Mouse (Mus musculus): ENCODE measurements around the gene Zfp663.

Zfp663 gene

DNA sequence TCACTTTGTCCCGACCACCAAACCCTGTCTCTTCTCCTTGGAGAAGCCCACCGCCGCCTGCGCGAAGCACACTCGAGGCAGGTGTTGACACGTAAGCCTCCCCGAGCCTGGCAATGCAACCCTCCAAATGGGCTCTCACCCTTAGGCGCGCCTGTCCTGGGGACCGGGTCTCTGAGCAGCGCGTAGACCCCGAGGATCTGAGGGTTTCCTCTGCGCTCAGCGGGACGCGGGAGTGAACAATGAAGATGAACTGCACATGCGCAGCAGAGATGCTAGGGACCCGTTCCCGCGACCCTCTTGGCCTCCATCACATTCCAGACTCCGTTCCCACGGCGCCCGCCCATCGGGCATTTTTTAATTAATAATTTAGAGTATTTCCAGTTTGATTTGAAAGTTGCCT, at the start of gene Zfp663:
Gene Zfp663 (minus strand): TSS at position 234 of the 400 bp plus-strand sequence.
- no peak for ATAC-seq (ENCODE audit: low TSS enrichment)

DNA sequence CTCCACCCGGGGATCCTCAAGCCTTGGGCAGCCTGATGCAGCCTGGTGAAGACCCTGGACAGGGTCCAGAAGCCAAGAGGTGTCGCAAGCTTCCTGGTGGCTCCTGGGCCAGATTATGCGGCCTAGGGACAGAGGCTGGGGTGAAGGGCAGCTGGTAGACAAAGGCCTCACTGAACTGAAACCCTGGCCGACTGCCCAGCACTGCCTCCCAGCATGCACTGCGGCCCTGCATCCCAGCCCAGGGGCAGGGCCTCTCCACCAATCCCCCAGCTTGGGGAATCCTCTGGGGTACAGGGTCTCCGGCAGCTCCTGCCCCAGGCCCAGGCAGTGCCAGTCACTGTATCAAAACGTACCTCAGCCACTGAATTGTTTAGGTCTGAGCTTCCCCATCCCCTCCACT, 48.8 kb upstream of the Zfp663 start:
- peak; percentile 39; the same call in 1 of the 2 replicates for ATAC-seq (ENCODE audit: low TSS enrichment)

DNA sequence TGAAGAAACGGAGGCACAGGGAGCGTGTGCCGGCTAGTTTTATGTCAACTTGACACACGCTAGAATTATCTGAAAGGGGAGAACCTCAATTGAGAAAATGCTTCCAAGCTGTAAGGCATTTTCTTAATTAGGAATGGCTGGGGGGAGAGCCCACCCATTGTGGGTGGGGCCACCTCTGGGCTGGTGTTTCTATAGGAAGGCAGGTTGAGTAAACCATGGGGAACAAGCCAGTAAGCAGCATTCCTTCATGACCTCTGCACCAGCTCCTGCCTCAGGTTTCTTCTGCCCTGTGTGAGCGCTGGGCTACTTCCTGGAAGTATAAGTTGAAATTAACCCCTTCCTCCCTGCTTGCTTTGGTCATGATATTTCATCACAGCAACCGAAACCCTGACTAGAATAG, 47.3 kb upstream of the Zfp663 start:
- ATAC-seq (ENCODE audit: low TSS enrichment) = no peak

DNA sequence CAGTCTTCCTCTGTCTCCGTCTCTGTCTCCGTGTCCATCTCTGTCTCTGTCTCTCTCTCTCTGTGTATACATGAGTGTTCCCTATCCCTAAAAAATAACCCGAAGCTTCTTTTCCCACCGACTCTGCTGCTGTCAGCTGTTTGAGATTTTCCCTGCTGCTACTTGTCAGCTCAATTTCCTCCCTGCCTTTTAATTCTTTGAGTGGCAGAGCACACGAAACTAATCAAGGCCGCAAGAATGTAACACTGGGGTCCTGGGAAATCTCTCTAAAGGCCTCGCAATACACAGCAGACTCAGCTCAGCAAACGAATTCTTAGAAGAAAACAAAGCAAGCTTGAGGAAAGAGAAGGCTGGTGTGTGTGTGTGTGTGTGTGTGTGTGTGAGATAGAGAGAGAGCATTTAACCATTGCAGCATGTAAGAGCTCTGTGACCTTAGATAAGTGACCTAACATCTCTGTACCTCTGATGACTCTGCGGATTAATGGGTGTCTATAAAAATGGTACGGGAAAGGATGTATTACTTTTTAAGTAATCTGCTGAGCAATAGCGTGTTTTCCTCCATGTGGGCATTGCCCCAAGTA, 46.7 kb upstream of the Zfp663 start:
- no peak for ATAC-seq (ENCODE audit: low TSS enrichment)

DNA sequence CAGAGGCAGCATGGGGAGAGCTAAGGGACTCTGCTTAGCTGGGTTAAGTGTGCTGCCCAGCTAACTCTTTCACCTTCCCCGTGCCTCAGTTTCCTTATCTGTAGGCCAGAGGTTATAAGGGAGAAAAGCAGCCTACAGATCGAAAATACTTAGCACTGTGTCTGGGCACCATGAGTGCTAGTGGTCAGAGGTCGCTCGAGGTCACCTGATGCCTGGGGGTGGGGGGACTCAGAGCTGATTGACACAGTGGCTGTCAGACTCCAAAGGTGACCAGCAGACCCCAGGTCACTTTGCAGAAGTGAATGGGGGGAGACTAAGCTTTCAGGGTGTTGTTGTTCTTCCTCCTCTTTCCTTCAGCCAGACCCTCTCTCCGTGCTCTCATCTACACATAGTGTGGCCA, 45.8 kb upstream of the Zfp663 start:
- ATAC-seq (ENCODE audit: low TSS enrichment) = no peak

DNA sequence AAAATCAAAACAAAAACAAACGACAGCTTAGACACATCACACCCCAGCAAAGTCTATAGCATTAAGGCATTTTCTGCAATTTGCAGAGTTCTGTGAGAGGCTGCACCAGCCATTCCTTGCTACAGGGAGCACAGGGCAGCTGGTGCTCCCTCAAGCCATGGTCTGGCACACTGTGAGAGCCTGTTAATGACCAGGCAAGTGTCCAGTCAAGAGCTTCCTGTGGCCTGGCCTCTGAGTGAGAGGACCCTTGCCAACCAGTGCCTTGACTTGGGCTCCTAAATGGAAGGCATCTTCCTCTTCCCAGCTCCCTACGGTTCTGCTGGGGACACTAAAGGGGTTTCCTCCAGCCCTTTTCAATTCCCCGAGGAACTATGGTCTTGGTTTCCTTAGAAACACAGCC, 45.4 kb upstream of the Zfp663 start:
- ATAC-seq (ENCODE audit: low TSS enrichment) = no peak

DNA sequence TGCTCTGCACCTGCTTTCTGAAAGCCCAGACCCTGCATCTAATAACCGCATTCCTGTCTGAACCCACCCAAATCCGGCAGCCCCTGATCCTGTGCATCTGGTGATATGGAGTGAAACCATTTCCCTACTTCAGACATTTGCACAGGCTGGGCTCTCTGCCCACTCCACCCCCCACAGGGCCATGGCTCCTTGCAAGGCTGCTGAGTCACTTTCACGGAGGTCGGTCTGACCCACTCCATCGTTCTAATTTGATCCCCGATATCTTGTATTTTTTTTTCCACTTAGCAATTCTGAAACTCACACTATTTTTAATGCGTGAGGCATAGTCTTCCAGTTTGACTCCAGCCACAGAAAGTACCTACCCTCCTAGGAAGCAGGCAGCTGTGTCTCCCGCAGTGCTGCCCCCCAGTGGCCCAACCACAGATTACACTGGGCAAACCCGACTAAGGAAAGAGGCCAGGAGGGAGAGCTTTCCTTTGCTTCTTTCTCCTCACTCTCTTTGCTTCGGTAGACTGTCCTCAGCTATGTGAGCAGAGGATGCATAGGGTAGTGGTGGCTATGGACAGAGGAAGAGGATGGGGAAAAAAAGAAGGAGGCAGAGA, 39.3 kb upstream of the Zfp663 start:
- ATAC-seq (ENCODE audit: low TSS enrichment) = peak; percentile 50

DNA sequence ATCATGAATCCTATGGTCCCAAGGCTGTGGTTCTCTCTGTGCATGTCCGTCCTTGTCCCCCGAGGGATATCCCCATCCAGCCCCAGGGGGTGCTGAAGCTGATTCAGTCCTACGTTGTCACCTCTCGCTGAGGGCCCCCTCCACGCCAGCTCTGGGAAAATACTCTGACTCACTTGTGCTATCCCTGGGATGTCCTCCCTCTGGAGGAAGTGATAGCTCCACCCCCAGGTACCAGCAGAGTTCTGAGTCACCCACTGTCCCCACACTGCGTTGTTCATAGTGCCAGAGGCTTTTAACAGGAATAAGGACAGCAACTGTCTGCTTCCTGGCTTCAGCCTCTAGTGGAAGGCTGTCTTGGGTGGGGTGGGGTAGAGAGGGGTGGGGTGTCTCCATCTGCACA, 36.8 kb upstream of the Zfp663 start:
- peak; percentile 97 for ATAC-seq (ENCODE audit: low TSS enrichment)

DNA sequence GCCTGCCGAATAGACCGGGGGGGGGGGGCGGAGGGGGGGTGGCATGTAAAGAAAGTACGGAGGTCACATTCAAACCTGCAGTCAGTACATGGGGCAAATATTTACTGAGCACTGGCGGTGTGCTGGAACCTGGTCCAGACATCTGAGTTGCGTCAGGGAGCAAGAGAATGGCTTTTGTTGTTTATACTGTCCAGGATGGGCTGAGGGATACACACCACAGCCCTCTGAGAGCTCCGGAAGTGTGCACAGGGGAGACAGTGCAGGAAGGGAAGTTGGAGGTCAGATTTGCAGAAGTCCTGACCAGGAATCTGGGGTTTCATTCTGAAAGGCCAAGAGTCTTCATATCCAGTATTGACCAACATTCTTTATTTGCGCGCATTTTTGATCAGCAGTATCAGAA, 36.4 kb upstream of the Zfp663 start:
- ATAC-seq (ENCODE audit: low TSS enrichment) = no peak

DNA sequence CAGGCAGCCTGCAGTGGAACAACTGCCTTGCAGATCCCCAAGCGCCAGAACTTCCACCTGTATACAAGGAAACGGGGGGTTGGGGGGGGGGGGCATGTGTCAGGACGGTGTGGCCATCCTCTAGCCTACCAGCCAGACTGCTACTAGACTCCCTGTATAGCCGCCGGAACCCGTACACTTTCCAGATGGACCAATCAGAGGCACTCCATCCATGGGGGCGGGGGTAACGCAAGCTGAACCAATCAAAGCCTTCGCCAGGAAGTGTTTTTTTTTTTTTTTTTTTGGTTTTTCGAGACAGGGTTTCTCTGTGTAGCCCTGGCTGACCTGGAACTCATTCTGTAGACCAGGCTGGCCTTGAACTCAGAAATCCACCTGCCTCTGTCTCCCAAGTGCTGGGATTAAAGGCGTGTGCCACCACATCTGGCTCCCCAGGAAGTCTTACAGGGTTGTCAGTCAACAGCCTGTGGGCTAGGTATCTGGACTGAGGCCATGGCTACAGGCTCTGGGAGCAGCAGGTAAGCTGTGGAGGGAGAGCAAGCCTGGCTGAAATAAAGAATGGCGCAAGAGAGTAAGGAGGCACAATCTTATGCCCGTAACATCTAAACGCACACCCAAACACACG, 29.7 kb upstream of the Zfp663 start:
- no peak for ATAC-seq (ENCODE audit: low TSS enrichment)

DNA sequence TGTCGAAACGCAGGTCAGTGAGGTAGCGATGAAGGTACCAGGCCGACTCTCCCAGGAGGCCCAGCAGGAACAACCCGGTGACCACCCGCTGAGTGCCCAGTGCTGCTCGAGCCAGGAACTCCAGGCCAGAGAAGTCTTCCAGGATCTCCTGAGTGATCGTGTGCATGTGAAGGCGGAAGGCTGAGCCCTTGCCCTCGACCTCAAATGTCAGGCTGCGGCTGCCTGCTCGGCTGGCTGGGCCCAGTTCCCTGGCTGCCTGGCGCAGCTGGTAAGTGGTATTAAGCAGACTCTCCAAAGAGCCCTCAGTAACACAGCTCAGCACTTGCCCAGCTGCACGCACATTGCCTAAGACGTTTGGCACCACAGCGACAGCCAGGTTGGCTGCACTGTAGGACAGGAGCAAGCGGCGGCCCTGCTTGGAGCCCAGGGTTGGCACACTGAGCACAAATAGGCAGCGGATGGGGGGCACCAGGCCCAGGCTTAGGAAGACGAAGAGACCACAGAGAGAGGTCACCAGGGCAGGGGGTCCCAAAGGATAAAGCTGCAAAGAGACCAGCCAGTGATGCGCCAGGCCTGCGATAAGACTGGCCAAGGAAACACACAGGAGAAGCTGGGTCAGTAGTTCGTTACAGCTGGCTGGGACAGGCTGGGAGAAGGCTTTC, 29.1 kb upstream of the Zfp663 start:
- ATAC-seq (ENCODE audit: low TSS enrichment) = no peak

DNA sequence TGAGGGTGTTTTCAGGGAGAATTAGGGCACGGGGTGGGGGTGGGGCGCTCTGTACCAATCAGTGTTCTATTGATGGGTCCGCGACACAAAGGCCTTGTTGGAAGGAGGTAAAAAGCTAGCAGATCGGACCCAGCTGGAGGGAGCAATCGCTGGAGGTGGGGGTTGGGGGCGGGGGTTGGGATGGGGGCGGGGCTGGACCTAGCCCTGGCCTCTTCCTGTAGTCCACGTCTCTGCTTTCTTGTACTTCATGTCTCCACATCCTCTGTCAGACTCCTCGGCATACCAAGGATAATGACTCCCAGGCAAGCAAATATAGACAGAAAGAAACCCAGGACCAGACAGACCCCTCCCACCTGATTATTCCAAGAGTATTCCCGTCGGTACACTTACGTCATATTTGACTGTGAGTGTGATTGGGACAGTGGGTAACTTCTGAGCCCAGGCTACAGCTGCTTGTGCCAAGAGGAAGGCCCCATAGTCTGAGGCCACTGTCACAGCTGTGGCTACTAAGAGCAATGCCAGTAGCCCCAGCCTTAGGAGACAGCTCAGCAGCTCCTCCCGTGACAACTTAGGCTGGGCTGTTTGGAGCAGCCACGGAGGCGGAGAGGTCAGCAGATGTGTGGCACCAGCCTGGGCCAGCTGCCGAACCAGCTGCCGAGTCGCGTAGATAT, 28.4 kb upstream of the Zfp663 start:
- ATAC-seq (ENCODE audit: low TSS enrichment) = peak; percentile 26; the same call in 1 of the 2 replicates

DNA sequence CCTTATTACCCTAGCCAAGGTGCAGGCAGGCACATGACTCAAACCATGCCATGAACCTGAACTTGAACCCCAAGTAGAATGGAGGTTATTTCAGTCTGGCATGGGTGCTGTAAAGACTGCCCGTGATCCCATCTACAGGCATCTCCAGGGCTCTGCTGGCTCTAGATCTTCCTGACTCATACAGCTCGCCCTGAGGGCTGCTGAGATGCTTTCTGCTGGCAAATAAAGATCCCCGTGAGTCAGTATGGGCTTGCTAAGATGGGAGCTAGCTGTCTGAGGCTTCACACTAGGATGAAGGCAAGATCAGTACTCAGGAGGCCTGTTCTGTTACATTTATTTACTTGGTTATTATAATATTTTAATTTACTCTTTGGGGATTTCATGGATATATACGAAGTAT, 23.6 kb upstream of the Zfp663 start:
- ATAC-seq (ENCODE audit: low TSS enrichment) = peak; percentile 45; the same call in 1 of the 2 replicates

DNA sequence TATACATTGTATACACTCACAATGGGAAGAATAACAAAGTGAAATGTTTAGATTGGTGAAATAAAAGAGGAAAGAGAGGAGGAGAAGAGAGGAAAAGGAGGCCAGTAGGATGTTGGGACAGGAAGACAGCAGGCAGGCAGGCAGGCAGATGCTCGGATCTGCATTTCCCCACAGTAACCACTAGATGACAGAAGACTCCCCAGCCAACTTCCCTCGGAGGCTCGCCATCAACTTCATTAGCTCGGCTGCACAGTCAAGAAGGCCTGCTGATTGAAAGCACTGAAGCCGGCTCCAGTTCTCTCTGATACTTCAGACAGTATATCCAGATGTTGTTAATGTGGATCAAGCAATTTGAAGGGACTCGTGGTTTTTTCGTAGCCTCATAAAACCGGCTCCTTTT, 23.0 kb upstream of the Zfp663 start:
- ATAC-seq (ENCODE audit: low TSS enrichment) = peak; percentile 67

DNA sequence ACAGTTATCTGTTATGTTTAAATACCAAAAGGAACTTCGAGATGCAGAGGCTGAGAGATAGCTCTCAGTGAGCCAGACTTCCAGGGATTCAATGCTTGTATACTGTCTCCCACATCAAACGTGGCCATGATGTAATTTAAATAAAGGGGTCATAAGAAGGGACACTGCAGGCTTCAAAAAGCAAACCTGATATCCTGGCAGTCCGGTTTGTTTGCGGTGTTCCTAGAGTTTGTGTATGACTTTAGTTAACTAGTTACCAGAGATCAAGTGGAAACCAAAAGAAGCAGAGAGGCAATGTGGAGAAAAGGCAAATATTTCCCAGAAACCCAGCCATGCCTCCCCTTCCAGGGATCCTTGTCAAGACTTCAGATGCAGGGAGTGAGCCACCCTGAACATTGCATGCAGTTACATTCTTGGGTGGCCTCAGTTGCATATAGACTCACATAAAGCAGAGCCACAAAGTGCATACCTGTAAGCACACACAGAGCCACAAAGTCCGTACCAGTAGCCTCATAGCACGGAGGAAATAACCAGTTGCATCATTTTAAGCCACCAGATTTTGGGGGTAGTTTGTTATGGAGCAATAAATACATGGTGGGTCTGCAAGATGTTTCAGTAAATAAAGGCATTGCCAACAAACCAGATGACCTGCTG, 20.9 kb upstream of the Zfp663 start:
- no peak for ATAC-seq (ENCODE audit: low TSS enrichment)

DNA sequence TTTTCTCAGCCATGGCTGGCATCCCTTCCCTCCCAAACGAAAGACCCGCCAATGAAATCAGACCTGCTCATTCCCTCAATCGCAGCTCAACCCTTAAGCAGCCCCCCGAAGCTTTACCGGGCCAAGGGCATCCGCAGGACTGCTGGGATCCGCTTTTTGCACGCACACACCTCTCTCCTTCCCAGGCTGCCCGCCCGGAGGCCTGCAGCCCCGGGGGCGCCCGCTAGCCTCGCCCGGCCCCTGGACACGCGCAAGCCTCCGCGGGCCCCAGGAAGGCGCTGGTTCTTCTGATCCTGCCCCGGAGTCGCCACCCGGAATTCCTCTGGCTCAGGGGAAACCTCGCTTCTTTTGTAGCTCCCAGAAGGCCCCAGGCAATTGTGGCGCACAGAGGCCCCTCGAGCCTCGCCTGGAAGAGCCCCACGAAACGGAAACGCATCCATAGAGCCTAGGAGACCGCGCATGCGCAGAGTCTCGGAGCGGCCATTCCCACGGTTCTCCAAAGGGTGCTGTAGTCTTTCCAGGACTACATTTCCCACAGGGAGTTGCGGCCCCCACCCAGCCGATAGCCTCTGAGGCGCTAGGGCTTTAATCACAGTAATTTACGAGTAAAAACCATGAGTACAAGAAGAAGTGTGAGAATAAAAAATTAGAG, 19.4 kb upstream of the Zfp663 start, which contains the start of gene Zfp334:
Gene Zfp334 (minus strand): TSS at position 416 of the 652 bp plus-strand sequence.
- peak; percentile 94 for ATAC-seq (ENCODE audit: low TSS enrichment)

DNA sequence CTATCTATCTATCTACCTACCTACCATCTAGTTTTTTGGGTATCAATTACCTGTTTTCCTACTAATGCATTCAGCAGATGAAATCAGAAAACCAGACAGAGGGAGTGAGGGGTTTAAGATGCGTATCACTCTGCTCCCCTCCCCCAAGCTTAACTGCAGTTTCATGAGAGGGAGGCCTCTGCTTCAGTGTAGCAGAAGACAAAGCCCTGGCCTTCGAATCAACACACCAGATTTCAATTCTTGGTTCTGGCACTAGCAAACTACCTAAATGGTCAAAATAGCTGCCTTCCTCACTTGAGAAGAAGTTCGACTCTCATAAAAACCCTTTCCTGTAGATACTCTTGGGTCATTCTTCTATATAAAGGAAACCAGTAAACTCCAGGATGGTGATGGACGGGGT, 18.8 kb upstream of the Zfp663 start:
- no peak for ATAC-seq (ENCODE audit: low TSS enrichment)

DNA sequence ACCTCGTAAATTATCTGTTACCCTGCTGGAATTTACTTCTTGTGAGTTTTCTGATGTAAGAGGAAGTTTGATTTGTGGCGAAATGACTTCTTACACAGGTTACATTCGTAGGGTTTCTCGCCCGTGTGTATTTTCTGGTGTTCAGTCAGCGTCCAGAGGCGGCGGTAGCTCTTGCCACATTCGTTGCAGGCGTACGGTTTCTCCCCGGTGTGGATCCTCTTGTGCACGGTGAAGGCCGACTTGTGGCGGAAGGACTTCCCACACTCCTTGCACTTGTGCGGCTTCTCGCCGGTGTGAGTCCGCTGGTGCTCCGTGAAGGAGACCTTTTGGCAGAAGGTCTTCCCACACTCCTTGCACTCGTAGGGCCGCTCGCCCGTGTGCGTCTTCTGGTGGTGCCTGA, 11.5 kb upstream of the Zfp663 start:
- ATAC-seq (ENCODE audit: low TSS enrichment) = no peak

DNA sequence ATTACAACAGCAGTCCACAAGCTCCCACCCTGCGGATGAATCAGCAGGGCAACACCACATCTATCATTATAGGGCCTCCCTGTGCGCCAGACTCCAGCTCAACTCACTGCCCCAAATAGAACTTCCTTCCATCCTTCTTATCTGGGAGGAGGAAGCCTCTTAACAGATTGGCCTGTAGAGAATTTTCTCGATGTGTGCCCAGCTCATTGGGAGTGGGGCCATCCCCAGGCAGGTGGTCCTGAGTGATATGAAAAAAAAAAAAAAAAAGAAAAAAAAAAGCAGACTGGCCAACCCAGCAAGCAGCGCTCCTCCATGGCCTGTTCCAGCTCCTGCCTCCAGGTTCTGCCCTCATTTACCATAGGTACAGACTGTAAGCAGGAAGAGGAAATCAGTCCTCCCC, 7.5 kb upstream of the Zfp663 start:
- ATAC-seq (ENCODE audit: low TSS enrichment) = 0 out of 2 replicates have a peak, but pooled peaks have one; percentile 20

DNA sequence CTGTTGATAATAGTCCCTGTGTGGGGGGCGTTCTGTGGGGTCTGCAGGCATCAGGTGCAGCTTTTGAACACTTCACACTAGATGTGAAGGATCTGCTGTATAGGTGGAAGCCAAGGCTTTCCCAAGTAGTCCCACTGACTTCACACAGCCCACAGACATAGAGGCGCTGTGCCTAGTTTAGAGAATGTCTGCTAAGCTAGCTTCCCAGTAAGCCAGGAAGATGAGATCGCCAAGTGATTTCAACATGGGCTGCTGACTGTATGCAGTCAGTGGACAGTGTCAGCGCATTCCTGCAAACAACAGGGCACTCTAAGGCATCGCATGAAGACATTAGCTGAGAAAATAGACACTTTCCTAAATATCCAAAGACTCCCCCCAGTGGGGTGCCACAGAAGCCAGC, 6.9 kb upstream of the Zfp663 start:
- ATAC-seq (ENCODE audit: low TSS enrichment) = peak; percentile 77; the same call in 1 of the 2 replicates

DNA sequence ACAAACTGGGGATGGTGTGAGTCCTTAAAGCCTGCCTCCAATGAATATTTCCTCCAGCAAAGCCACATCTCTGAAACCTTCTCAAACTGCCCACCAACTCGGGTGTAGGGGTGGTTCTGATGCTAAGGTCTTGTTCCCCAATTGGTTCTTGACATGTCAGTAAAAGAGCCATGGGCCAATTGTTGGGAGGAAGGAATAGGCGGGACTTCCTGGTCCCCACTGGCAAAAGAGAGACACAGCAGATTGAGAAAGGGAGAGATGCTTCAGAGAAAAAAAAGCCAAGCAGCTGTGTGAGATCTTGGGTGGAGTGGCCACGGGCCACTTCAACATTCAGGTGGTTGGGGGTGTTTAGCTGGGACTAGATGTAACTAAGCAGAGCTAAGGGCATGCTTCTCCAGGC, 2.5 kb upstream of the Zfp663 start:
- ATAC-seq (ENCODE audit: low TSS enrichment) = no peak

Data from frontal cortex, adult (tissue).